Mouse (Mus musculus) small intestine, adult 2 months (tissue): Measurements from ENCODE around the gene Sds. TPM values are rescaled to one million over a fixed set of nuclear protein-coding genes. Genes with fewer than 3 reads are reported as not detected.

Experiments used
- H3K27ac ChIP-seq: fragments of 200-500 bp; 2 replicates; pipeline ENCODE4 v1.5.1; 2012; ENCODE audit warnings: low read depth, low read length, control low read depth, inconsistent platforms; ENCODE audit not compliant: insufficient read depth
- H3K27me3 ChIP-seq: fragments of 200-500 bp; 2 replicates; pipeline ENCODE4 v1.6.1; 2012; ENCODE audit warnings: mild to moderate bottlenecking, moderate library complexity, low read length, inconsistent platforms; ENCODE audit not compliant: control insufficient read depth, insufficient read depth
- H3K36me3 ChIP-seq: fragments of 200-500 bp; 2 replicates; pipeline ENCODE4 v1.6.1; 2012; ENCODE audit warnings: mild to moderate bottlenecking, low read length, control low read depth, inconsistent platforms; ENCODE audit not compliant: control insufficient read depth, insufficient read depth
- H3K4me1 ChIP-seq: fragments of 200-500 bp; 2 replicates; pipeline ENCODE4 v1.6.1; 2012; ENCODE audit warnings: low read length, inconsistent platforms, mixed read lengths; ENCODE audit not compliant: control insufficient read depth, insufficient read depth, insufficient read length
- H3K4me3 ChIP-seq: fragments of 200-500 bp; 2 replicates; pipeline ENCODE4 v1.5.1; 2012; ENCODE audit warnings: low read depth, mild to moderate bottlenecking, control low read depth, inconsistent platforms, low read length, moderate library complexity
- CTCF ChIP-seq: fragments of 200-500 bp; IDR thresholded peaks from 2 replicates; pipeline ENCODE4 v1.5.1; 2012; ENCODE audit warnings: low read depth, mild to moderate bottlenecking, control low read depth, inconsistent platforms, low read length, moderate library complexity, mixed read lengths; ENCODE audit not compliant: insufficient replicate concordance, insufficient read length; ENCODE audit errors: extremely low read depth
- POLR2A ChIP-seq: fragments of 200-500 bp; IDR thresholded peaks from 2 replicates; pipeline ENCODE4 v1.6.1; 2012; ENCODE audit warnings: low read depth, mild to moderate bottlenecking, control low read depth, inconsistent platforms, low read length, moderate library complexity
- WGBS: fragments of 180-500 bp; shearing (Covaris S2); methylation state at CpG from one replicate; pipeline ENCODE4 v1.1.7; 2018; 5-methylcytosine and 5-hydroxymethylcytosine counted together
- polyA plus RNA-seq: library from polyadenylated mRNA; depleted of rRNA; stranded (reverse); fragments of >200 nt; gene quantifications from 2 replicates; pipeline ENCODE4 v1.2.3, GENCODE M21; 2012

The Sds gene
- polyA plus RNA-seq, 1 experiment, result not detected

- Histone ChIP-seq H3K4me1 (peaks cover 6% of the 10 kb centered on the region; the same call in 1 of the 2 replicates), H3K27me3 (no peaks in the 10 kb centered on the region), H3K27ac (no peak overlapping the region), H3K36me3 (peaks cover 6% of the 10 kb centered on the region; the same call in 1 of the 2 replicates), H3K4me3 (no peak overlapping the region)
- TF ChIP-seq POLR2A, result no peak
- TF ChIP-seq CTCF, result no peak
- 47% methylated on average over 8 of the region's 8 CpGs for WGBS
Observed at GRCm38 (mm10) chr5:120487844-120488243, 11.5 kb downstream of the Sds start.

- 69% methylated on average over 8 of the region's 8 CpGs for WGBS
- H3K4me1 ChIP-seq, result peaks cover 6% of the 10 kb centered on the region; the same call in 1 of the 2 replicates
- peaks cover 6% of the 10 kb centered on the region; the same call in 1 of the 2 replicates for H3K36me3 ChIP-seq
- H3K27ac ChIP-seq, result no peak overlapping the region
- no peak for TF ChIP-seq CTCF
- TF ChIP-seq POLR2A, result no peak
- H3K27me3 ChIP-seq, result no peaks in the 10 kb centered on the region
- no peak overlapping the region for H3K4me3 ChIP-seq
Observed at GRCm38 (mm10) chr5:120490679-120491192, 14.4 kb downstream of the Sds start.

- H3K27me3 ChIP-seq, result no peaks in the 10 kb centered on the region
- H3K4me1 ChIP-seq, result peaks cover 3% of the 10 kb centered on the region; the same call in 1 of the 2 replicates
- no peaks in the 10 kb centered on the region; the same call in 1 of the 2 replicates for H3K36me3 ChIP-seq
- H3K27ac ChIP-seq, result no peak overlapping the region
- no peak overlapping the region for H3K4me3 ChIP-seq
- TF ChIP-seq CTCF (no peak), POLR2A (no peak)
- WGBS, result 79% methylated on average over 11 of the region's 11 CpGs
Observed at GRCm38 (mm10) chr5:120492437-120492836, 16.1 kb downstream of the Sds start.

GRCm38 (mm10) chr5:120493440-120493839, 17.1 kb downstream of the Sds start:
- H3K4me1 ChIP-seq, result no peaks in the 10 kb centered on the region
- H3K36me3 ChIP-seq, result no peaks in the 10 kb centered on the region; the same call in 1 of the 2 replicates
- 95% methylated on average over 6 of the region's 6 CpGs for WGBS
- H3K27ac ChIP-seq, result no peak overlapping the region
- no peak overlapping the region for H3K4me3 ChIP-seq
- H3K27me3 ChIP-seq, result no peaks in the 10 kb centered on the region
- TF ChIP-seq POLR2A (no peak), CTCF (no peak)

- 93% methylated on average over 9 of the region's 9 CpGs for WGBS
- Histone ChIP-seq H3K36me3 (peaks cover 1% of the 10 kb centered on the region; the same call in 1 of the 2 replicates), H3K4me1 (no peaks in the 10 kb centered on the region), H3K27me3 (no peaks in the 10 kb centered on the region), H3K27ac (no peak overlapping the region), H3K4me3 (no peak overlapping the region)
- TF ChIP-seq CTCF, result no peak
- no peak for TF ChIP-seq POLR2A
Observed at GRCm38 (mm10) chr5:120493873-120494395, 17.6 kb downstream of the Sds start.

GRCm38 (mm10) chr5:120495064-120495702, 18.9 kb downstream of the Sds start:
- H3K4me3 ChIP-seq, result no peak overlapping the region
- peaks cover 1% of the 10 kb centered on the region; the same call in 1 of the 2 replicates for H3K36me3 ChIP-seq
- TF ChIP-seq POLR2A (no peak), CTCF (no peak)
- no peaks in the 10 kb centered on the region for H3K4me1 ChIP-seq
- peak overlapping the region; percentile 47; the same call in 1 of the 2 replicates for H3K27ac ChIP-seq
- 84% methylated on average over 10 of the region's 10 CpGs for whole genome bisulfite sequencing
- H3K27me3 ChIP-seq, result no peaks in the 10 kb centered on the region

GRCm38 (mm10) chr5:120495703-120496226, 19.4 kb downstream of the Sds start:
- 83% methylated on average over 13 of the region's 13 CpGs for WGBS
- no peak overlapping the region for H3K4me3 ChIP-seq
- TF ChIP-seq CTCF (no peak), POLR2A (no peak)
- H3K27me3 ChIP-seq, result no peaks in the 10 kb centered on the region
- peaks cover 1% of the 10 kb centered on the region; the same call in 1 of the 2 replicates for H3K36me3 ChIP-seq
- H3K27ac ChIP-seq, result peak overlapping the region; percentile 47; the same call in 1 of the 2 replicates
- no peaks in the 10 kb centered on the region for H3K4me1 ChIP-seq
